Mouse (Mus musculus) heart, postnatal 0 days (tissue): ENCODE measurements around the gene Ccnf.

Source experiments
- CTCF ChIP-seq: IDR thresholded peaks from 2 replicates; pipeline ENCODE4 v1.5.1; 2016; ENCODE audit warnings: antibody characterized with exemption, control low read depth, low read depth
- EP300 ChIP-seq: IDR thresholded peaks from 2 replicates; pipeline ENCODE4 v1.6.1; 2016; ENCODE audit warnings: antibody characterized with exemption, low read depth

GRCm38 (mm10) chr17:24225851-24226250 is 25.4 kb downstream of the Ccnf start:
- TF ChIP-seq CTCF (no peak), EP300 (no peak)
